Mouse (Mus musculus): Measurements from ENCODE around the gene Islr. TPM values are rescaled to one million over a fixed set of nuclear protein-coding genes. Genes with fewer than 3 reads are reported as not detected.
A peak's percentile ranks its signal among the peaks of the same experiment; 100 is the strongest.

The Islr gene
- polyA plus RNA-seq, 1 experiment from 2014 or later: 83.4 TPM

DNA sequence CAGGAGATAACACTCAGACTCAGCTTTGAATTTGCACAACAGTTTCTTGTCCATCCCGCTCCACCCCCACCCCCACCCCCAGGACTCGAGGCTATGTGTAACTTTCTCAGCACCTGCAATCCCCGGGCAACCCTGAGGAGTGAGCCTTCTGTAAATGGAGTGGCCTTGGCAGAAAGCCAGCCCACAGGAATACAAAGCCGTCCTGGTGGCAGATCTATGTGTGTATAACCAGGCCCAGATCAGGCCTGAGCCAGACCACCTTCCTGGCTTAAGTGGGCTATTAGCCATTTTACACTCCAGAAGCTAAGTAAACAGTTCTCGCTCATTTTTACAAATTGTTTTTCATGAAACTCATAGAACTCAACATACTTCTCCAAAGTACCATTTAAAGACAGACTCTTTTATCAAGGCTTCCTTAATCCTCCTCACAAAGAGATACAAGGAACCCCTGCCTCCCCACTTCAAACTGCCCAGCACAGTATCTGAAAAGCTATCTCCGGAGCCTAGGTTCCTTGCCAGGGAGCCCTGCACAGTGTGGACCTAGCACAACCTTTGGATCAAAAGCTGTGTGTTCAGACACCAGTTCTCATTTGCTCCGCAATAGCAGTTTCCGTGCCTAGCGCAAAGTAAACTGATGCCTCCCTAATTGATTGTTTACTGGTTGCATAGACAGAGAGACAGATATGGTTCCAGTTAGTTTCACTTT is 37.8 kb upstream of the Islr start:
- Histone ChIP-seq H3K27me3 (replicated peaks) (no peaks in the 10 kb centered on the region), H3K36me3 (no peaks in the 10 kb centered on the region), H3K9ac (no peak overlapping the region), H3K4me2 (replicated peaks) (no peak overlapping the region), H3K4me1 (replicated peaks) (peaks cover 29% of the 10 kb centered on the region), H3K9me3 (no peaks in the 10 kb centered on the region), H3K27ac (peak overlapping the region; percentile 29; the same call in 1 of the 2 replicates), H3K4me3 (replicated peaks) (no peak overlapping the region)
- 29% methylated on average over 9 of the region's 9 CpGs for WGBS
- ATAC-seq: peak; percentile 76

DNA sequence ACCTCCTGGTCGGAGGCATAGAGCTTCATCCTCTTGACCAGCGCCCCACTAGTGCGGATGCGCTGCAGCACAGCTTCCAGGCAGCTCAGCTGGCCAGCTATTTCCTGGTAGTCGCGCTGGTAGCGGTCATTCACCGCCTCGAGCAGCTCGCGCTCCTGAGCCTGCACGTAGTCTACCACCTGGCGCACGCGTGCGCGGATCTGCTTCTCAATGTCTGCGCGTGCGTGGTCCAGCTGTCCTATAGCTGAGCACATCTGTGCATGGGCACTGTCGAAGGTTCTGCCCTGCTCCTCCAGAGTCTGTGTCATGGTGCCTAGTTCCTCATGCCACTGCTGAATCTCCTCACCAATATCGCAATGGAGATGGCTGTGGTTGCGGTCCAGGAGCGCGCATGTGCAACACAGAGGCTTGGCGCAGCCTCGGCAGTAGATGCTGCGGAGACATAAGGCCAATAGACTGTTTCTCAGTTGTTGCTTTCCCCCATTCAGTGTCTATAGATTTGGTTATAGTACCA is 30.5 kb upstream of the Islr start:
- Histone ChIP-seq H3K4me1 (replicated peaks) (no peaks in the 10 kb centered on the region), H3K4me3 (replicated peaks) (no peak overlapping the region), H3K27me3 (replicated peaks) (no peaks in the 10 kb centered on the region), H3K27ac (no peak overlapping the region), H3K4me2 (replicated peaks) (no peak overlapping the region), H3K9me3 (no peaks in the 10 kb centered on the region), H3K9ac (no peak overlapping the region), H3K36me3 (peaks cover 25% of the 10 kb centered on the region)
- WGBS: 96% methylated on average over 28 of the region's 28 CpGs
- ATAC-seq: no peak

DNA sequence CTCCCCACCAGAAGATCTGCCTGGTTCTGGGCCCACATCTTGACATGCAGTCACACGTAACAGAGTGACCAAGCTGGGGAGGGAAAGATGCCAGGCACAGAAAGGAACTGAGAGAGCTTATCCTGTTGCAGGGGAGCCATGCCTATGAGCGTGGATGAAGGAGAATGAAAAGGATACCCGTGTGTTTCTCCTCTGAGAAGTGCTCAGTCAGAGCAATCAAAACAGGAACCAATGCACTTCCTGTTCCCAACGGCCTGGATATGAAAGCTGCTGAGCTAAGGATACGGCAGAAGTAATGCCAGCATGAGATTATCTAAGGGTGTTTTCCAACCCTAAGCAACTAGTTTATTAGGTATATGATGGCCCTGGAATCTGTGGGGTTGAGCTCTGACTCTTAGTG is 28.3 kb upstream of the Islr start:
- no peak for ATAC-seq
- no peak overlapping the region for H3K9ac ChIP-seq
- H3K4me1 ChIP-seq (replicated peaks): no peaks in the 10 kb centered on the region
- H3K27me3 ChIP-seq (replicated peaks): no peaks in the 10 kb centered on the region
- no peaks in the 10 kb centered on the region for H3K9me3 ChIP-seq
- no peak overlapping the region for H3K4me2 ChIP-seq (replicated peaks)
- H3K4me3 ChIP-seq (replicated peaks): no peak overlapping the region
- 58% methylated on average over 5 of the region's 5 CpGs for WGBS
- H3K36me3 ChIP-seq: peaks cover 40% of the 10 kb centered on the region
- H3K27ac ChIP-seq: 0 out of 2 replicates have a peak overlapping the region, but pooled peaks have one; percentile 5

DNA sequence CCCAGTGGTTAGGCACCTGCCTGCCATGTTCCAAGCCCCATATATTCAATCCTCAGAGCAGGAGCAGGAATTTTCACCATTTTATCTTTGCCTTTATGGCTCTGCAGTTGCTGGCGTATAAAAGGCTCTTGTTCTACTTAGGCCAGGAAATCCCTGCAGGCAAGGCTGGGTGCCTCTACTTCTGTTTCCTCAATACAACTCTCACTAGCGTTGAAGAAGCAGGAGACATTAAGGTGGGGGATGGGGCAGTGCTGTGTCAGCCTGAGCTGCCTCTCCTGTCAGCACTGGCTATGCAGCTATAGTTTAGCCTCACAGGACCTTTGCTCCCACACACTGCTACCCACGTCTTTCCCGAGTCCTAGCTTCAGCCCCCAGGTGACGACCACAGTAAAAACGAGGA is 27.6 kb upstream of the Islr start:
- Histone ChIP-seq H3K9me3 (no peaks in the 10 kb centered on the region), H3K27me3 (replicated peaks) (no peaks in the 10 kb centered on the region), H3K9ac (no peak overlapping the region), H3K4me1 (replicated peaks) (no peaks in the 10 kb centered on the region), H3K27ac (0 out of 2 replicates have a peak overlapping the region, but pooled peaks have one; percentile 5), H3K4me2 (replicated peaks) (no peak overlapping the region), H3K4me3 (replicated peaks) (no peak overlapping the region), H3K36me3 (peaks cover 43% of the 10 kb centered on the region)
- 69% methylated on average over 6 of the region's 6 CpGs for WGBS
- ATAC-seq: no peak

GRCm38 (mm10) chr9:58228777-58229466 is 24.8 kb upstream of the Islr start:
- Histone ChIP-seq H3K4me3 (replicated peaks) (no peak overlapping the region), H3K4me2 (replicated peaks) (no peak overlapping the region), H3K27ac (no peak overlapping the region), H3K9me3 (no peaks in the 10 kb centered on the region), H3K36me3 (peaks cover 35% of the 10 kb centered on the region), H3K9ac (no peak overlapping the region), H3K27me3 (replicated peaks) (no peaks in the 10 kb centered on the region), H3K4me1 (replicated peaks) (no peaks in the 10 kb centered on the region)
- WGBS: 86% methylated on average over 9 of the region's 9 CpGs
- ATAC-seq: peak; percentile 38; the same call in 1 of the 2 replicates

DNA sequence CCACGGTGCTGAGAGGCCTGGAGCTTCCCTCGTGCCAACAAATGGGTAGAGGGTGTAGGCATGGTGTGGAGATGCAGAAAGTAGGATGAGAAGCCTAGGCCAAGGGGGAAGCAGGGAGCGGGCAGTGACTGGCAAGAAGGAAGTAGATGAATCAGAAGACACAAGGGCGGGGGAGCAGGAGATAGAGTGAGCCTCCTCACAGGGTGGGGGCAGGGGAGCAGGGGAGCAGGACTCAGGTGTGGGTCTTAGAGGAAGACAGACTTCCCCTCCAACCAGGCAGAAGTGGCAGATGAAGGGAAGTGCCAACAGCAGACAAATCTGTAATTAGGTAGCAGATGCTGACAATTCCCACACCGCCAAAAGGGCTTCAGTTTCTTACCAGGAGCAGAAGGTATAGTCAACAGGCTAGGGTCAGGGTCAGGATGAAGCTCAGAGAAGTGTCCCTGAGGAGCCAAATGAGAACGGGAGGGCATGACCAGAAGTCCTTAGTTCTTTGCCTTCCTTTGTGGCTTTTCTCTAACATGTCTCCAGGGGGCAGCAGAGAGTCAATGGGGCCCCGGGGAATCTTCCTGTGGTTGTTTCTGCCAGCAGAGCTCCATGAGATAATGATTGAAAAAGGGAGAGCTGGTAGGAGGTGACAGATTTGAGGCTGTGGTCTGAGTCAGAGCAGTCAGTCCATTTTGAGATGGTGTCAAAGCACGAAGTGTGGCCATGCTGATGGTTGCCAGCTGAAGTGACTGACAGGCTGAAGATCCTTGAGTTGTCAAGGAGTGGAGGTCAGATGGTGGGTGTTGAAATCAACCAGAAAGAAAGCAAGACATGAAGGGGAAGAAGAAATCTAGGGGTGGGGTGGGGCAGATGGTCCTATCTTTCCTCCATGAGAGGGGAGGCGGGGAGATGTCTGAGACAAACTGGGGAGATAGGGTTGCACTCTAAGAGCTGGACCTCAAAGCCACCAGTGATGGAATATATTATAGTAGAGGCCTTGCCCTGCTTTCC is 22.1 kb upstream of the Islr start:
- WGBS: 65% methylated on average over 9 of the region's 9 CpGs
- Histone ChIP-seq H3K4me3 (replicated peaks) (no peak overlapping the region), H3K27me3 (replicated peaks) (no peaks in the 10 kb centered on the region), H3K4me1 (replicated peaks) (no peaks in the 10 kb centered on the region), H3K4me2 (replicated peaks) (no peak overlapping the region), H3K27ac (no peak overlapping the region), H3K9ac (no peak overlapping the region), H3K36me3 (peaks cover 31% of the 10 kb centered on the region), H3K9me3 (no peaks in the 10 kb centered on the region)
- ATAC-seq: no peak

DNA sequence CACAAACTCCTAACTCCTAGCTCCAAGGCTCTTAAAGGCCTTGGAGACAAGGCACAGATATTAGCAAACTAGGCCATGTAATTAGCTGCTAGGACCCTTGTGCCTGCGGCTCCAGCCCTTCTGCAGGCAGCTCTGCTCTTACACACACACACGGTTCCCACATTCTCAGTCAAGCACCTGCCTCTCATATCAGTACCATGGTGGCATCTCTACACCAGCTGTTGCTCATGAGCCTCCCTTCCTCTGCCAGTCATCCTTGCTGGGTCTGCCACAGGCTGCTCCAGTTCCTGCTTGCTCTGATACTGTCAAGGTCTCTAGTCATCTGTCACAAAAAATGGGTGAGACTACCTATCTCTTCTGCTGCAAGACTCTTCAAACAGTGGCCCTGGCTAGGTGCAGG is 20.2 kb upstream of the Islr start:
- H3K4me1 ChIP-seq (replicated peaks): no peaks in the 10 kb centered on the region
- H3K9me3 ChIP-seq: no peaks in the 10 kb centered on the region
- H3K27me3 ChIP-seq (replicated peaks): no peaks in the 10 kb centered on the region
- H3K36me3 ChIP-seq: peaks cover 23% of the 10 kb centered on the region
- ATAC-seq: no peak
- no peak overlapping the region for H3K4me3 ChIP-seq (replicated peaks)
- H3K27ac ChIP-seq: no peak overlapping the region
- no peak overlapping the region for H3K4me2 ChIP-seq (replicated peaks)
- H3K9ac ChIP-seq: no peak overlapping the region
- 96% methylated on average over 2 of the region's 2 CpGs for WGBS

DNA sequence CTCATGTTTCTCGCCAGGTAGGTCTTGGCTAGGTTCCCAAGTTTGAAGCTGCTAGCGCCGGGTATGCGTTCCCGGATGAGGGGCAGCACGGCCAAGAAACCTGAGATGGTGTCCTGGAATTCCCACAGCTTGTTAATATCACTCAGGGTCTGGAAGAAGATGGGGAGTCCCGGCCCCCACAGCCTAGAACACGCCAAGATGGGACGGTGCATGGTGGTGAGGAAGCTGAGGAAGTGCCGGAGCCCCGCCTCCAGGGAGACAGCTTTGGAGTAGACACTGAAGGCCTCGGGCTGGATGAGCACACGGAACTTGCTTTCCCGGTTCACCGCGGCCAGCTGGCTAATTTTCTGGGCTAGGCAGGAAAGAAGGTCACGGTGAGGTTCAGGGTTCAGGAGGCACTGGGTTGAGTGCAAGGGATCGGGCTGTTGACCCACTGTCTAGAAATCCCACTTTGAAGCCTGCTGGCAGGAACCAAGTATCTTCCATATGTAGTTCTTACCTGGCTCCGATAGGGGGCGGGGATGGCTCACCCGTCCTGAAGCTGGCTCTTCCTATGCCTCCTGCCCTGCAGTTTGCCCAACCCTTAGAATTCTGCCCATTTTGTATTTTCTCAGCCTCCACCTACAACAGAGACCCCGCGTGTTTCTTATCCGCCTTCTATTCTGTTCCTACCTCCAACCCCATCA is 16.3 kb upstream of the Islr start:
- WGBS: 73% methylated on average over 24 of the region's 24 CpGs

DNA sequence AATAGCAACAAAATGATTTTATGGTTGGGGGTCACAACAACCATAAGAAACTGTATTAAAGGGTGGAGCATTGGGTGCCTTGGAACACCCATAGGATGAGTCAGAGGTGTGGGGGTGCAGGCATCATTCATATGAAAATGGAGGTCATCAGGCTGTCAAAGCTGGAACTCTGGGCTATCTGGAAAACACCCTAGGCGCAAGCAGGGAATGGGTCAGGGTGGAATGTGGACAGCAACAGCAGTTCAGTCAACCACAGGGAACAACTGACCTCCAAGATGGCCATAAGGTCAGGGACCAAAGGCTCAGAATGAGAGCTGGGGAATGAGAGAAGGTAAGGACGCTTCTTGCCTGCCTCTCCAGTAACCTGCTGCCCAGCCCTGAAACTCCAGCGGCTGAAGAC is 14.4 kb upstream of the Islr start:
- Histone ChIP-seq H3K36me3 (peaks cover 8% of the 10 kb centered on the region), H3K27me3 (replicated peaks) (no peaks in the 10 kb centered on the region), H3K27ac (no peak overlapping the region), H3K4me2 (replicated peaks) (no peak overlapping the region), H3K4me3 (replicated peaks) (no peak overlapping the region), H3K4me1 (replicated peaks) (peaks cover 13% of the 10 kb centered on the region), H3K9me3 (no peaks in the 10 kb centered on the region), H3K9ac (no peak overlapping the region)
- ATAC-seq: no peak
- WGBS: 85% methylated on average over 3 of the region's 3 CpGs

More for the DNA sequence above, 16.3 kb upstream of the Islr start:
- Histone ChIP-seq H3K27me3 (replicated peaks) (no peaks in the 10 kb centered on the region), H3K4me3 (replicated peaks) (no peak overlapping the region), H3K9ac (no peak overlapping the region), H3K27ac (no peak overlapping the region), H3K36me3 (peaks cover 8% of the 10 kb centered on the region), H3K4me1 (replicated peaks) (no peaks in the 10 kb centered on the region), H3K4me2 (replicated peaks) (no peak overlapping the region), H3K9me3 (no peaks in the 10 kb centered on the region)
- ATAC-seq: no peak; the same call in 1 of the 2 replicates

- Histone ChIP-seq H3K36me3 (0 out of 2 replicates have a peak, but pooled peaks cover 5% of the 10 kb centered on the region), H3K9me3 (no peaks in the 10 kb centered on the region), H3K4me3 (replicated peaks) (no peak overlapping the region), H3K4me1 (replicated peaks) (peaks cover 15% of the 10 kb centered on the region), H3K27ac (no peak overlapping the region), H3K4me2 (replicated peaks) (no peak overlapping the region), H3K9ac (no peak overlapping the region), H3K27me3 (replicated peaks) (no peaks in the 10 kb centered on the region)
- 60% methylated on average over 6 of the region's 6 CpGs for WGBS
- no peak for ATAC-seq
These were observed 12.3 kb upstream of the Islr start for GRCm38 (mm10) chr9:58216402-58216801.

DNA sequence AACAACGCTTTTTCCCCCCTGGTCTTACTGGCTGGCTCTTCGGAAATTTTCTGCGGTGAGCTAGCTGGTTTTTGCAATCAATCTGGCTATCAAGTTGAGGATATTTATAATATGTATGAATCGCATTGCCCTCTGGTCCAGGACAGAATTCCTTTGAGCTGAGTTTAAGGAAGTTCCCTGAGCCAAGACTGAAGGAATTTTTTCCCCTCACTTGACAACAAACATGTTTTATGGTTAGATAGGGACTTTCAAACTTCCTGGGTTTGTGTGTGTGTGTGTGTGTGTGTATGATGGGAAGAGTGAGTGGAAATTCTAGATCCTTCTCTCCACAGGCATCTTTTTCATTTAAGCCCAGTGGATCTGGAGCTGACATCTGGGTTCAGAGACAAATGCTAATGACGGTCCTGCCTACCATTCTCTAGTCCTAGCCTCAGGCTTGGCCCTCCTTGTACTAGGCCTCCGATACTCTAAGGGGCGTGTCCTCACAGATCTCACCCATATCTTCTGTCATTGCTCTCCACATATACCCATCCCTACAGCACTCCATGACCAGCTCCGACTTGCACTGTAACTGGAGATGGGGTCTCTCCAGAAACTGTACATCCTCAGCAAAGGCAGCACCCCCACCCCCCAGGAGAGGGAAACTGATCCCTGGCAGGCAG is 10.5 kb upstream of the Islr start:
- H3K9me3 ChIP-seq: no peaks in the 10 kb centered on the region
- H3K4me3 ChIP-seq (replicated peaks): no peak overlapping the region
- no peak overlapping the region for H3K27ac ChIP-seq
- H3K4me2 ChIP-seq (replicated peaks): no peak overlapping the region
- WGBS: 43% methylated on average over 8 of the region's 8 CpGs
- H3K9ac ChIP-seq: no peak overlapping the region
- H3K36me3 ChIP-seq: no peaks in the 10 kb centered on the region
- H3K27me3 ChIP-seq (replicated peaks): no peaks in the 10 kb centered on the region
- peaks cover 15% of the 10 kb centered on the region for H3K4me1 ChIP-seq (replicated peaks)
- ATAC-seq: no peak

All from intestine, embryonic 15.5 days (tissue).